In the genomic region with DNA sequence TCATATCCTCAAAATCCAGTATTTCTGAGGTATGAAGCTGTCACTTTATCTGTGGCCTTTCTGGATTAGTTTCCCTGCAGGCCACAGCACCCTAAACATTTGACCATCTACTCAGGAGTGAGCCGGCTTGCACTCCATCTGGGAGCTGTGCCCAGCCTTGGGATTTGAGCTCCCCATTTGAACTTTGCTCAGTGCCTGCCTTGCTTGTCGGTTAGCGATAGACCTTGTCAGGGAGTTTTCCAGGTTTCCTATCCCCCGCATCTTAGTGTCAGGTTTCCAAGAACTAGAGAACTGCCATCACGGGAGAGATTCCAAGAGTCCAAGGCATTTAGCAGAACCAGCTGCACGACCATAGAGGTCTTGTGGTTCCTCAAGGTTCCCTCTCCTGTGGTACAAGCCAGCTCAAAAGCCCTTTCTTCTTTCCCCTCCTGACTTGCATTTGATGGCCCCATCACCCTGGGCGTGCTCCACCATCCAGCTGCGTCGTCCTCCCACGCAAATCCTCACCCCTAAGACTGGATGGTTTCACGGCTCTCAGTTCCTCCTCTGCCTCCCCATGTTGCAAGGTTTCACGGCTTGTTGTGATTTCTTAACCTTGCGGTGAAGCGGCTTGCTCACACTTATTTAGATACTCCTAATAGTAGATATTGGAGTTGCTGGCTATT, we compare ENCODE assay signal across 15 mouse cellular contexts. TPM values are rescaled to one million over a fixed set of nuclear protein-coding genes. Genes with fewer than 3 reads are reported as not detected.
DNase-seq lines count a peak whose midpoint lies in the region; ATAC-seq and TF ChIP-seq lines count a peak whose summit lies in the region.
"Had no signal": no experiment of that assay in that cellular context is flagged by ENCODE, and none has a peak within 500 bp of the region (broad histone marks: within the 10 kb centered on the region; RNA-seq: fewer than 3 reads in every experiment).

No protein-coding gene starts in this region.

- DNase-seq in 3T3-L1 (ENCODE audit: low read depth, low spot score) = peak; percentile 39
- DNase-seq in lung, postnatal 4 days = peak; percentile 65 to 70
- no peak for DNase-seq in left cerebral cortex, adult 18-20 months (ENCODE audit: low spot score in 2 of 2)
- DNase-seq in cerebellum, postnatal 36 days = no peak
- DNase-seq: embryo, embryonic 11 days; heart, postnatal 4 days; thymus, postnatal 14 days had no signal

- peaks cover 25% of the 10 kb centered on the region; the same call in 1 of the 2 replicates for H3K36me3 ChIP-seq in intestine, postnatal 0 days (ENCODE audit: control insufficient read depth, insufficient read depth)
- no peaks in the 10 kb centered on the region for H3K36me3 ChIP-seq in intestine, embryonic 16.5 days (ENCODE audit: control insufficient read depth, insufficient read depth, low read length)
- no peaks in the 10 kb centered on the region for H3K36me3 ChIP-seq in neural tube, embryonic 15.5 days
- H3K36me3 ChIP-seq: forebrain, embryonic 10.5 days; midbrain, embryonic 13.5 days had no signal

- WGBS in intestine, postnatal 0 days = 53% methylated on average over 14 of the region's 14 CpGs
- 70% methylated on average over 14 of the region's 14 CpGs for WGBS in intestine, embryonic 16.5 days
- WGBS in neural tube, embryonic 15.5 days = 81% methylated on average over 14 of the region's 14 CpGs

- no peak overlapping the region for H3K4me3 ChIP-seq in intestine, postnatal 0 days (ENCODE audit: low read depth, low read length)
- H3K4me3 ChIP-seq in intestine, embryonic 16.5 days (ENCODE audit: low read length) = no peak overlapping the region
- no peak overlapping the region for H3K4me3 ChIP-seq in brown adipose tissue, adult 24 weeks (ENCODE audit: insufficient read depth, low read depth, low read length)
- H3K4me3 ChIP-seq in neural tube, embryonic 15.5 days (replicated peaks) = no peak overlapping the region
- H3K4me3 ChIP-seq: forebrain, embryonic 10.5 days; midbrain, embryonic 13.5 days had no signal

- H3K27ac ChIP-seq in intestine, postnatal 0 days (ENCODE audit: low read depth, low read length) = no peak overlapping the region
- no peak overlapping the region for H3K27ac ChIP-seq in intestine, embryonic 16.5 days (ENCODE audit: low read length)
- H3K27ac ChIP-seq in brown adipose tissue, adult 24 weeks (replicated peaks; ENCODE audit: low read depth, low read length) = peak overlapping the region; percentile 52
- H3K27ac ChIP-seq in neural tube, embryonic 15.5 days (replicated peaks) = no peak overlapping the region
- H3K27ac ChIP-seq: forebrain, embryonic 10.5 days; midbrain, embryonic 13.5 days had no signal

- H3K4me2 ChIP-seq in intestine, postnatal 0 days (replicated peaks; ENCODE audit: low read depth) = no peak overlapping the region
- no peak overlapping the region for H3K4me2 ChIP-seq in intestine, embryonic 16.5 days (ENCODE audit: low read depth, low read length)
- no peak overlapping the region for H3K4me2 ChIP-seq in neural tube, embryonic 15.5 days
- H3K4me2 ChIP-seq: midbrain, embryonic 13.5 days had no signal

- TF ChIP-seq CTCF in intestine, postnatal 0 days (IDR thresholded peaks at IDR 0.05; ENCODE audit: low read depth) = no peak

- no peaks in the 10 kb centered on the region for H3K9me3 ChIP-seq in intestine, postnatal 0 days (ENCODE audit: control insufficient read depth)
- H3K9me3 ChIP-seq in intestine, embryonic 16.5 days (ENCODE audit: control insufficient read depth, low read length) = no peaks in the 10 kb centered on the region
- H3K9me3 ChIP-seq in neural tube, embryonic 15.5 days (replicated peaks) = no peaks in the 10 kb centered on the region
- H3K9me3 ChIP-seq: forebrain, embryonic 10.5 days; midbrain, embryonic 13.5 days had no signal

- no peaks in the 10 kb centered on the region for H3K4me1 ChIP-seq in intestine, postnatal 0 days (replicated peaks; ENCODE audit: control insufficient read depth, insufficient read depth, low read length)
- peaks cover 4% of the 10 kb centered on the region; the same call in 1 of the 2 replicates for H3K4me1 ChIP-seq in intestine, embryonic 16.5 days (ENCODE audit: control insufficient read depth, insufficient read depth, low read length)
- H3K4me1 ChIP-seq in brown adipose tissue, adult 24 weeks (ENCODE audit: control insufficient read depth, insufficient read depth, insufficient read length, low read length) = peaks cover 11% of the 10 kb centered on the region
- H3K4me1 ChIP-seq in neural tube, embryonic 15.5 days = no peaks in the 10 kb centered on the region
- H3K4me1 ChIP-seq: forebrain, embryonic 10.5 days; midbrain, embryonic 13.5 days had no signal

- ATAC-seq in intestine, postnatal 0 days = peak; percentile 17; the same call in 1 of the 2 replicates
- ATAC-seq in intestine, embryonic 16.5 days = no peak; the same call in 1 of the 2 replicates
- ATAC-seq in neural tube, embryonic 15.5 days (ENCODE audit: low FRiP score) = no peak
- ATAC-seq: midbrain, embryonic 13.5 days had no signal

- H3K9ac ChIP-seq in intestine, postnatal 0 days (ENCODE audit: low read depth, low read length) = no peak overlapping the region
- no peak overlapping the region for H3K9ac ChIP-seq in intestine, embryonic 16.5 days (ENCODE audit: low read depth, low read length)
- no peak overlapping the region for H3K9ac ChIP-seq in neural tube, embryonic 15.5 days (replicated peaks)
- H3K9ac ChIP-seq: midbrain, embryonic 13.5 days had no signal

- no peaks in the 10 kb centered on the region for H3K27me3 ChIP-seq in intestine, postnatal 0 days (replicated peaks; ENCODE audit: control insufficient read depth, insufficient read depth, low read length)
- H3K27me3 ChIP-seq in intestine, embryonic 16.5 days (replicated peaks; ENCODE audit: control insufficient read depth, insufficient read depth, low read length) = no peaks in the 10 kb centered on the region
- no peaks in the 10 kb centered on the region for H3K27me3 ChIP-seq in neural tube, embryonic 15.5 days (replicated peaks)
- H3K27me3 ChIP-seq: midbrain, embryonic 13.5 days had no signal

RNA-seq across cellular contexts. Expression of a gene that starts 19.6 kb away (rescaled TPM):
- 1.1 and 1.5 TPM in 2 replicates for polyA plus RNA-seq in intestine, postnatal 0 days (2015; fragmentation: Nextera tagmentation; extraction: Ambion mirVana)
- 0.60 and 0.65 TPM in 2 replicates for polyA plus RNA-seq in intestine, embryonic 16.5 days (2015; fragmentation: Nextera tagmentation; extraction: Ambion mirVana)
- 18.0 and 29.7 TPM in 2 replicates for polyA plus RNA-seq in brown adipose tissue, adult 24 weeks (2012; ENCODE audit: insufficient read depth, insufficient read length, missing spikeins)
- total RNA-seq in left cerebral cortex, adult 18-20 months (2021) = 10 to 100 TPM; 70.1 to 80.2 TPM
- 0.96 and 1.4 TPM in 2 replicates for polyA plus RNA-seq in neural tube, embryonic 15.5 days (2015; fragmentation: Nextera tagmentation; extraction: Ambion mirVana)

RNA-seq across cellular contexts. Expression of a gene that starts 38.9 kb away (rescaled TPM):
- 21.2 and 26.1 TPM in 2 replicates for polyA plus RNA-seq in intestine, postnatal 0 days (2015; fragmentation: Nextera tagmentation; extraction: Ambion mirVana)
- polyA plus RNA-seq in intestine, embryonic 16.5 days (2015; fragmentation: Nextera tagmentation; extraction: Ambion mirVana) = 15.4 and 19.8 TPM in 2 replicates
- polyA plus RNA-seq in brown adipose tissue, adult 24 weeks (2012; ENCODE audit: insufficient read depth, insufficient read length, missing spikeins) = 18.9 and 19.7 TPM in 2 replicates
- total RNA-seq in left cerebral cortex, adult 18-20 months (2021) = 10 to 100 TPM; 23.5 to 25.4 TPM
- 2.5 and 4.5 TPM in 2 replicates for polyA plus RNA-seq in neural tube, embryonic 15.5 days (2015; fragmentation: Nextera tagmentation; extraction: Ambion mirVana)

RNA-seq across cellular contexts. Expression of a gene that starts 42.5 kb away (rescaled TPM):
- polyA plus RNA-seq in intestine, postnatal 0 days (2015; fragmentation: Nextera tagmentation; extraction: Ambion mirVana) = 139 and 148 TPM in 2 replicates
- polyA plus RNA-seq in intestine, embryonic 16.5 days (2015; fragmentation: Nextera tagmentation; extraction: Ambion mirVana) = 169 and 177 TPM in 2 replicates
- not detected in 2 replicates for polyA plus RNA-seq in brown adipose tissue, adult 24 weeks (2012; ENCODE audit: insufficient read depth, insufficient read length, missing spikeins)
- not detected for total RNA-seq in left cerebral cortex, adult 18-20 months (2021)
- 1.1 and 1.9 TPM in 2 replicates for polyA plus RNA-seq in neural tube, embryonic 15.5 days (2015; fragmentation: Nextera tagmentation; extraction: Ambion mirVana)
- total RNA-seq: gastrocnemius, postnatal 4 days; heart, postnatal 4 days; layer of hippocampus, adult 8-10 months had no signal
- polyA plus RNA-seq: forebrain, embryonic 10.5 days had no signal

RNA-seq across cellular contexts. Expression of a gene that starts 53.4 kb away (rescaled TPM):
- 18.4 and 20.6 TPM in 2 replicates for polyA plus RNA-seq in intestine, postnatal 0 days (2015; fragmentation: Nextera tagmentation; extraction: Ambion mirVana)
- 27.5 and 30.5 TPM in 2 replicates for polyA plus RNA-seq in intestine, embryonic 16.5 days (2015; fragmentation: Nextera tagmentation; extraction: Ambion mirVana)
- polyA plus RNA-seq in brown adipose tissue, adult 24 weeks (2012; ENCODE audit: insufficient read depth, insufficient read length, missing spikeins) = 13.2 and 15.0 TPM in 2 replicates
- total RNA-seq in left cerebral cortex, adult 18-20 months (2021) = 10 to 100 TPM; 35.3 to 46.6 TPM
- polyA plus RNA-seq in neural tube, embryonic 15.5 days (2015; fragmentation: Nextera tagmentation; extraction: Ambion mirVana) = 68.1 and 75.8 TPM in 2 replicates

Comparison
In these comparisons a context has a peak if more than half of its experiments do, and no peak if none do; other contexts are left out.
1. DNase-seq: peak in 3T3-L1 (single experiment) and lung, postnatal 4 days (2 of 2); none in left cerebral cortex, adult 18-20 months (0 of 2) and cerebellum, postnatal 36 days (0 of 2).
2. RNA of a gene that starts 42.5 kb away (polyA plus RNA-seq): 169 to 177 TPM in intestine, embryonic 16.5 days and 139 to 148 TPM in intestine, postnatal 0 days; 1.1 to 1.9 TPM in neural tube, embryonic 15.5 days and not detected in brown adipose tissue, adult 24 weeks; every median in the first group is over 10 times any median in the second.